Mouse (Mus musculus): ENCODE measurements around the gene Vrk3. TPM values are rescaled to one million over a fixed set of nuclear protein-coding genes. Genes with fewer than 3 reads are reported as not detected.
"Not testable (repeated sequence)": the region's sequence is repeated elsewhere in the genome, so short reads cannot be mapped to it uniquely, and the experiment has no call there.

The Vrk3 gene
- polyA plus RNA-seq, 1 experiment from 2014 or later = 42.2 TPM

- no peak overlapping the region; the same call in 1 of the 2 replicates for H3K27ac ChIP-seq (ENCODE audit: low read depth, low read length)
- no peaks in the 10 kb centered on the region for H3K9me3 ChIP-seq (ENCODE audit: control insufficient read depth, low read length)
- DNase-seq (ENCODE audit: low spot score) (no peak), ATAC-seq (replicated peaks; ENCODE audit: low FRiP score) (no peak)
- H3K4me1 ChIP-seq (replicated peaks; ENCODE audit: control insufficient read depth, insufficient read depth, low read length) = peaks cover 11% of the 10 kb centered on the region; the same call in 1 of the 2 replicates
- 25% methylated on average over 9 of the region's 9 CpGs for WGBS
- H3K36me3 ChIP-seq (ENCODE audit: control insufficient read depth, insufficient read depth, low read length) = no peaks in the 10 kb centered on the region
- peak overlapping the region; percentile 66 for H3K4me2 ChIP-seq (ENCODE audit: low read depth, low read length, severe bottlenecking)
- H3K9ac ChIP-seq (ENCODE audit: low read length) = peak overlapping the region; percentile 63
- no peaks in the 10 kb centered on the region for H3K27me3 ChIP-seq (ENCODE audit: control insufficient read depth, insufficient read depth, low read length)
- peak overlapping the region; percentile 35 for H3K4me3 ChIP-seq (ENCODE audit: low read depth, low read length)
These were observed 3.9 kb upstream of the Vrk3 start for GRCm38 (mm10) chr7:44744270-44744669.

- peak; percentile 60 for ATAC-seq (replicated peaks; ENCODE audit: low FRiP score)
- no peaks in the 10 kb centered on the region for H3K36me3 ChIP-seq (ENCODE audit: control insufficient read depth, insufficient read depth, low read length)
- under 1% methylated on average over 18 of the region's 18 CpGs for WGBS
- peak; percentile 91 for DNase-seq (ENCODE audit: low spot score)
- peak overlapping the region; percentile 63 for H3K9ac ChIP-seq (ENCODE audit: low read length)
- no peaks in the 10 kb centered on the region for H3K9me3 ChIP-seq (ENCODE audit: control insufficient read depth, low read length)
- H3K4me3 ChIP-seq (ENCODE audit: low read depth, low read length) = peak overlapping the region; percentile 35
- H3K4me1 ChIP-seq (replicated peaks; ENCODE audit: control insufficient read depth, insufficient read depth, low read length) = peaks cover 11% of the 10 kb centered on the region; the same call in 1 of the 2 replicates
- peak overlapping the region; percentile 55; the same call in 1 of the 2 replicates for H3K27ac ChIP-seq (ENCODE audit: low read depth, low read length)
- peak overlapping the region; percentile 66 for H3K4me2 ChIP-seq (ENCODE audit: low read depth, low read length, severe bottlenecking)
- H3K27me3 ChIP-seq (ENCODE audit: control insufficient read depth, insufficient read depth, low read length) = no peaks in the 10 kb centered on the region
These were observed 3.1 kb upstream of the Vrk3 start for GRCm38 (mm10) chr7:44745076-44745475.

- Histone ChIP-seq H3K27ac (ENCODE audit: low read depth, low read length) (no peak overlapping the region), H3K9ac (ENCODE audit: low read length) (no peak overlapping the region), H3K36me3 (ENCODE audit: control insufficient read depth, insufficient read depth, low read length) (no peaks in the 10 kb centered on the region), H3K4me2 (ENCODE audit: low read depth, low read length, severe bottlenecking) (peak overlapping the region; percentile 61; the same call in 1 of the 2 replicates), H3K9me3 (ENCODE audit: control insufficient read depth, low read length) (no peaks in the 10 kb centered on the region), H3K4me1 (replicated peaks; ENCODE audit: control insufficient read depth, insufficient read depth, low read length) (peaks cover 11% of the 10 kb centered on the region; the same call in 1 of the 2 replicates), H3K4me3 (ENCODE audit: low read depth, low read length) (no peak overlapping the region), H3K27me3 (ENCODE audit: control insufficient read depth, insufficient read depth, low read length) (no peaks in the 10 kb centered on the region)
- DNase-seq (ENCODE audit: low spot score) = no peak
- 61% methylated on average over 4 of the region's 4 CpGs for WGBS
- ATAC-seq (replicated peaks; ENCODE audit: low FRiP score) = no peak
These were observed 1.1 kb upstream of the Vrk3 start for GRCm38 (mm10) chr7:44747115-44747514.

- H3K9ac ChIP-seq (ENCODE audit: low read length); H3K4me2 ChIP-seq (ENCODE audit: low read depth, low read length, severe bottlenecking); H3K27me3 ChIP-seq (ENCODE audit: control insufficient read depth, insufficient read depth, low read length); H3K4me3 ChIP-seq (ENCODE audit: low read depth, low read length); ATAC-seq (replicated peaks; ENCODE audit: low FRiP score); DNase-seq (ENCODE audit: low spot score); H3K36me3 ChIP-seq (ENCODE audit: control insufficient read depth, insufficient read depth, low read length); H3K27ac ChIP-seq (ENCODE audit: low read depth, low read length); H3K9me3 ChIP-seq (ENCODE audit: control insufficient read depth, low read length); H3K4me1 ChIP-seq (replicated peaks; ENCODE audit: control insufficient read depth, insufficient read depth, low read length): not testable (repeated sequence)
- WGBS = 81% methylated on average over 1 of the region's 1 CpGs
These were observed 2.7 kb downstream of the Vrk3 start, which contains the start of gene Zfp473 for GRCm38 (mm10) chr7:44750950-44751349. Zfp473 (minus strand) TSS chr7:44751050.

- ATAC-seq (replicated peaks; ENCODE audit: low FRiP score) = no peak
- no peaks in the 10 kb centered on the region for H3K4me1 ChIP-seq (replicated peaks; ENCODE audit: control insufficient read depth, insufficient read depth, low read length)
- H3K36me3 ChIP-seq (ENCODE audit: control insufficient read depth, insufficient read depth, low read length) = no peaks in the 10 kb centered on the region; the same call in 1 of the 2 replicates
- WGBS = 92% methylated on average over 2 of the region's 2 CpGs
- H3K4me2 ChIP-seq (ENCODE audit: low read depth, low read length, severe bottlenecking) = no peak overlapping the region
- no peak overlapping the region for H3K4me3 ChIP-seq (ENCODE audit: low read depth, low read length)
- no peaks in the 10 kb centered on the region for H3K9me3 ChIP-seq (ENCODE audit: control insufficient read depth, low read length)
- DNase-seq (ENCODE audit: low spot score) = no peak
- H3K9ac ChIP-seq (ENCODE audit: low read length) = no peak overlapping the region
- H3K27me3 ChIP-seq (ENCODE audit: control insufficient read depth, insufficient read depth, low read length) = no peaks in the 10 kb centered on the region
- H3K27ac ChIP-seq (ENCODE audit: low read depth, low read length) = no peak overlapping the region
These were observed 9.0 kb downstream of the Vrk3 start for GRCm38 (mm10) chr7:44757164-44757563.

- ATAC-seq (replicated peaks; ENCODE audit: low FRiP score) (no peak), DNase-seq (ENCODE audit: low spot score) (no peak)
- Histone ChIP-seq H3K9me3 (ENCODE audit: control insufficient read depth, low read length) (no peaks in the 10 kb centered on the region), H3K4me2 (ENCODE audit: low read depth, low read length, severe bottlenecking) (no peak overlapping the region), H3K27me3 (ENCODE audit: control insufficient read depth, insufficient read depth, low read length) (no peaks in the 10 kb centered on the region), H3K4me1 (replicated peaks; ENCODE audit: control insufficient read depth, insufficient read depth, low read length) (no peaks in the 10 kb centered on the region), H3K4me3 (ENCODE audit: low read depth, low read length) (no peak overlapping the region), H3K36me3 (ENCODE audit: control insufficient read depth, insufficient read depth, low read length) (no peaks in the 10 kb centered on the region; the same call in 1 of the 2 replicates), H3K9ac (ENCODE audit: low read length) (no peak overlapping the region), H3K27ac (ENCODE audit: low read depth, low read length) (no peak overlapping the region)
These were observed 12.2 kb downstream of the Vrk3 start for GRCm38 (mm10) chr7:44760366-44760765.

GRCm38 (mm10) chr7:44768129-44768528 lies 19.9 kb downstream of the Vrk3 start:
- Histone ChIP-seq H3K4me2 (ENCODE audit: low read depth, low read length, severe bottlenecking) (no peak overlapping the region), H3K9me3 (ENCODE audit: control insufficient read depth, low read length) (no peaks in the 10 kb centered on the region), H3K36me3 (ENCODE audit: control insufficient read depth, insufficient read depth, low read length) (no peaks in the 10 kb centered on the region; the same call in 1 of the 2 replicates), H3K9ac (ENCODE audit: low read length) (no peak overlapping the region), H3K4me1 (replicated peaks; ENCODE audit: control insufficient read depth, insufficient read depth, low read length) (no peaks in the 10 kb centered on the region), H3K4me3 (ENCODE audit: low read depth, low read length) (no peak overlapping the region), H3K27me3 (ENCODE audit: control insufficient read depth, insufficient read depth, low read length) (no peaks in the 10 kb centered on the region), H3K27ac (ENCODE audit: low read depth, low read length) (no peak overlapping the region)
- no peak for ATAC-seq (replicated peaks; ENCODE audit: low FRiP score)
- WGBS = 89% methylated on average over 5 of the region's 5 CpGs
- DNase-seq (ENCODE audit: low spot score) = no peak

- Histone ChIP-seq H3K4me1 (replicated peaks; ENCODE audit: control insufficient read depth, insufficient read depth, low read length) (no peaks in the 10 kb centered on the region), H3K4me2 (ENCODE audit: low read depth, low read length, severe bottlenecking) (no peak overlapping the region), H3K27me3 (ENCODE audit: control insufficient read depth, insufficient read depth, low read length) (no peaks in the 10 kb centered on the region), H3K36me3 (ENCODE audit: control insufficient read depth, insufficient read depth, low read length) (no peaks in the 10 kb centered on the region; the same call in 1 of the 2 replicates), H3K9me3 (ENCODE audit: control insufficient read depth, low read length) (no peaks in the 10 kb centered on the region), H3K9ac (ENCODE audit: low read length) (no peak overlapping the region), H3K27ac (ENCODE audit: low read depth, low read length) (no peak overlapping the region), H3K4me3 (ENCODE audit: low read depth, low read length) (no peak overlapping the region)
- DNase-seq (ENCODE audit: low spot score) (peak; percentile 84), ATAC-seq (replicated peaks; ENCODE audit: low FRiP score) (no peak)
- WGBS = 18% methylated on average over 6 of the region's 6 CpGs
These were observed 21.9 kb downstream of the Vrk3 start for GRCm38 (mm10) chr7:44770046-44770578.

- Histone ChIP-seq H3K4me1 (replicated peaks; ENCODE audit: control insufficient read depth, insufficient read depth, low read length) (no peaks in the 10 kb centered on the region), H3K9me3 (ENCODE audit: control insufficient read depth, low read length) (no peaks in the 10 kb centered on the region), H3K4me2 (ENCODE audit: low read depth, low read length, severe bottlenecking) (no peak overlapping the region), H3K4me3 (ENCODE audit: low read depth, low read length) (no peak overlapping the region), H3K9ac (ENCODE audit: low read length) (no peak overlapping the region), H3K27me3 (ENCODE audit: control insufficient read depth, insufficient read depth, low read length) (no peaks in the 10 kb centered on the region), H3K27ac (ENCODE audit: low read depth, low read length) (no peak overlapping the region), H3K36me3 (ENCODE audit: control insufficient read depth, insufficient read depth, low read length) (no peaks in the 10 kb centered on the region; the same call in 1 of the 2 replicates)
- 90% methylated on average over 8 of the region's 8 CpGs for WGBS
- ATAC-seq (replicated peaks; ENCODE audit: low FRiP score) = no peak
- DNase-seq (ENCODE audit: low spot score) = no peak
These were observed 24.5 kb downstream of the Vrk3 start for GRCm38 (mm10) chr7:44772591-44773204.
